Mouse (Mus musculus): ENCODE results near the gene Gm42906. TPM values are rescaled to one million over a fixed set of nuclear protein-coding genes. Genes with fewer than 3 reads are reported as not detected.

Gene Gm42906
- total and polyA plus RNA-seq, 2 experiments from 2014 or later: not detected

- DNase-seq (no peak), ATAC-seq (no peak)
- no peaks in the 10 kb centered on the region for H3K27me3 ChIP-seq (ENCODE audit: insufficient read depth, low read length)
- H3K4me3 ChIP-seq (ENCODE audit: low read depth, low read length): no peak overlapping the region
- no peak for TF ChIP-seq CTCF (IDR thresholded peaks at IDR 0.05; ENCODE audit: low read depth)
- no peaks in the 10 kb centered on the region for H3K36me3 ChIP-seq (ENCODE audit: insufficient read depth)
- no peaks in the 10 kb centered on the region for H3K4me1 ChIP-seq (ENCODE audit: insufficient read depth)
- H3K27ac ChIP-seq (ENCODE audit: low read depth, low read length): no peak overlapping the region
- no peak overlapping the region for H3K4me2 ChIP-seq (ENCODE audit: low read depth)
- no peaks in the 10 kb centered on the region for H3K9me3 ChIP-seq (ENCODE audit: low read length)
- 81% methylated on average over 2 of the region's 2 CpGs for WGBS
- H3K9ac ChIP-seq: no peak overlapping the region
Measured at GRCm38 (mm10) chr5:151374825-151375224, 53.1 kb downstream of the Gm42906 start.

- no peak for ATAC-seq
- Histone ChIP-seq H3K4me2 (ENCODE audit: low read depth) (no peak overlapping the region), H3K9ac (no peak overlapping the region), H3K4me3 (ENCODE audit: low read depth, low read length) (no peak overlapping the region), H3K36me3 (ENCODE audit: insufficient read depth) (no peaks in the 10 kb centered on the region), H3K27ac (ENCODE audit: low read depth, low read length) (no peak overlapping the region), H3K27me3 (ENCODE audit: insufficient read depth, low read length) (no peaks in the 10 kb centered on the region), H3K9me3 (ENCODE audit: low read length) (no peaks in the 10 kb centered on the region), H3K4me1 (ENCODE audit: insufficient read depth) (no peaks in the 10 kb centered on the region)
- TF ChIP-seq CTCF (IDR thresholded peaks at IDR 0.05; ENCODE audit: low read depth): no peak
- WGBS: 90% methylated on average over 2 of the region's 2 CpGs
- no peak for DNase-seq
Measured at GRCm38 (mm10) chr5:151371130-151371529, 56.8 kb downstream of the Gm42906 start.

GRCm38 (mm10) chr5:151369306-151369721, 58.6 kb downstream of the Gm42906 start:
- Histone ChIP-seq H3K9ac (peak overlapping the region; percentile 88), H3K9me3 (ENCODE audit: low read length) (no peaks in the 10 kb centered on the region), H3K27ac (ENCODE audit: low read depth, low read length) (peak overlapping the region; percentile 98), H3K36me3 (ENCODE audit: insufficient read depth) (no peaks in the 10 kb centered on the region), H3K4me2 (ENCODE audit: low read depth) (peak overlapping the region; percentile 53), H3K27me3 (ENCODE audit: insufficient read depth, low read length) (no peaks in the 10 kb centered on the region), H3K4me3 (ENCODE audit: low read depth, low read length) (peak overlapping the region; percentile 53), H3K4me1 (ENCODE audit: insufficient read depth) (no peaks in the 10 kb centered on the region)
- WGBS: 61% methylated on average over 5 of the region's 5 CpGs
- ATAC-seq: no peak
- DNase-seq: no peak
- no peak for TF ChIP-seq CTCF (IDR thresholded peaks at IDR 0.05; ENCODE audit: low read depth)

GRCm38 (mm10) chr5:151368395-151369190, 59.4 kb downstream of the Gm42906 start:
- TF ChIP-seq CTCF (IDR thresholded peaks at IDR 0.05; ENCODE audit: low read depth): peak; percentile 96
- DNase-seq: peak; percentile 100
- peak overlapping the region; percentile 57 for H3K4me2 ChIP-seq (ENCODE audit: low read depth)
- no peaks in the 10 kb centered on the region for H3K9me3 ChIP-seq (ENCODE audit: low read length)
- peak overlapping the region; percentile 88 for H3K9ac ChIP-seq
- peak overlapping the region; percentile 98 for H3K27ac ChIP-seq (ENCODE audit: low read depth, low read length)
- H3K4me3 ChIP-seq (ENCODE audit: low read depth, low read length): peak overlapping the region; percentile 53
- H3K27me3 ChIP-seq (ENCODE audit: insufficient read depth, low read length): no peaks in the 10 kb centered on the region
- under 1% methylated on average over 75 of the region's 75 CpGs for WGBS
- peak; percentile 97 for ATAC-seq
- H3K36me3 ChIP-seq (ENCODE audit: insufficient read depth): no peaks in the 10 kb centered on the region
- H3K4me1 ChIP-seq (ENCODE audit: insufficient read depth): no peaks in the 10 kb centered on the region

- H3K4me3 ChIP-seq (ENCODE audit: low read depth, low read length): peak overlapping the region; percentile 53
- 6% methylated on average over 16 of the region's 16 CpGs for WGBS
- ATAC-seq (peak; percentile 2; the same call in 1 of the 2 replicates), DNase-seq (no peak)
- H3K9me3 ChIP-seq (ENCODE audit: low read length): no peaks in the 10 kb centered on the region
- peak overlapping the region; percentile 57 for H3K4me2 ChIP-seq (ENCODE audit: low read depth)
- no peaks in the 10 kb centered on the region for H3K4me1 ChIP-seq (ENCODE audit: insufficient read depth)
- H3K27me3 ChIP-seq (ENCODE audit: insufficient read depth, low read length): no peaks in the 10 kb centered on the region
- H3K36me3 ChIP-seq (ENCODE audit: insufficient read depth): no peaks in the 10 kb centered on the region
- no peak for TF ChIP-seq CTCF (IDR thresholded peaks at IDR 0.05; ENCODE audit: low read depth)
- peak overlapping the region; percentile 98 for H3K27ac ChIP-seq (ENCODE audit: low read depth, low read length)
- H3K9ac ChIP-seq: peak overlapping the region; percentile 80
Measured at GRCm38 (mm10) chr5:151367881-151368394, 60.0 kb downstream of the Gm42906 start.

- peak overlapping the region; percentile 80 for H3K9ac ChIP-seq
- TF ChIP-seq CTCF (IDR thresholded peaks at IDR 0.05; ENCODE audit: low read depth): no peak
Measured at GRCm38 (mm10) chr5:151367317-151367716, 60.6 kb downstream of the Gm42906 start.

GRCm38 (mm10) chr5:151363343-151364000, 64.5 kb downstream of the Gm42906 start:
- Histone ChIP-seq H3K9ac (no peak overlapping the region), H3K4me2 (ENCODE audit: low read depth) (no peak overlapping the region), H3K4me3 (ENCODE audit: low read depth, low read length) (no peak overlapping the region), H3K4me1 (ENCODE audit: insufficient read depth) (no peaks in the 10 kb centered on the region), H3K27me3 (ENCODE audit: insufficient read depth, low read length) (no peaks in the 10 kb centered on the region), H3K36me3 (ENCODE audit: insufficient read depth) (no peaks in the 10 kb centered on the region), H3K9me3 (ENCODE audit: low read length) (no peaks in the 10 kb centered on the region), H3K27ac (ENCODE audit: low read depth, low read length) (no peak overlapping the region)
- 77% methylated on average over 3 of the region's 3 CpGs for WGBS
- no peak for ATAC-seq
- no peak for TF ChIP-seq CTCF (IDR thresholded peaks at IDR 0.05; ENCODE audit: low read depth)
- DNase-seq: no peak

More at GRCm38 (mm10) chr5:151367317-151367716, 60.6 kb downstream of the Gm42906 start:
- DNase-seq (no peak), ATAC-seq (no peak)
- H3K4me2 ChIP-seq (ENCODE audit: low read depth): peak overlapping the region; percentile 57
- peak overlapping the region; percentile 53 for H3K4me3 ChIP-seq (ENCODE audit: low read depth, low read length)
- H3K27me3 ChIP-seq (ENCODE audit: insufficient read depth, low read length): no peaks in the 10 kb centered on the region
- H3K4me1 ChIP-seq (ENCODE audit: insufficient read depth): no peaks in the 10 kb centered on the region
- peak overlapping the region; percentile 98; the same call in 1 of the 2 replicates for H3K27ac ChIP-seq (ENCODE audit: low read depth, low read length)
- H3K9me3 ChIP-seq (ENCODE audit: low read length): no peaks in the 10 kb centered on the region
- WGBS: 89% methylated on average over 1 of the region's 1 CpGs
- H3K36me3 ChIP-seq (ENCODE audit: insufficient read depth): no peaks in the 10 kb centered on the region
